Mouse (Mus musculus) G1E (cell line): ENCODE results near the gene Mgat2.

ENCODE experiments used
- CTCF ChIP-seq: IDR thresholded peaks from 2 replicates; pipeline ENCODE4 v1.5.1; 2012; ENCODE audit warnings: low read depth, low read length, inconsistent platforms, mixed read lengths
- GATA1 ChIP-seq: IDR thresholded peaks from 2 replicates; pipeline ENCODE4 v1.6.1; 2012; ENCODE audit warnings: borderline replicate concordance, low read length, inconsistent platforms, mixed read lengths
- GATA2 ChIP-seq: IDR thresholded peaks from 2 replicates; pipeline ENCODE4 v1.6.1; 2012; ENCODE audit warnings: low read depth, low read length, inconsistent platforms, borderline replicate concordance
- TAL1 ChIP-seq: conservative IDR thresholded peaks from 2 replicates; pipeline ENCODE4 v1.6.1; 2012; ENCODE audit warnings: low read depth, low read length, inconsistent platforms, mixed read lengths

GRCm38 (mm10) chr12:69229251-69229650, 45.3 kb downstream of the Mgat2 start:
- TF ChIP-seq CTCF (0 out of 2 replicates have a peak, but pooled peaks have one; percentile 29), GATA2 (no peak), GATA1 (no peak), TAL1 (no peak)
